8 mouse cellular contexts compared by ENCODE assay signal in genomic region chr6:54485435-54485901, GRCm38 (mm10). TPM values are rescaled to one million over a fixed set of nuclear protein-coding genes. Genes with fewer than 3 reads are reported as not detected.
DNase-seq lines count a peak whose midpoint lies in the region; ATAC-seq and TF ChIP-seq lines count a peak whose summit lies in the region.

No protein-coding gene starts in this region.

- DNase-seq in heart, postnatal 4 days: no peak
- no peak for DNase-seq in embryonic facial prominence, embryonic 11.5 days (ENCODE audit: low spot score)
- DNase-seq in B cell, adult 2 months: no peak
- DNase-seq in urinary bladder, adult 2 months (ENCODE audit: low spot score): no peak
- no peak for DNase-seq in gastrocnemius, postnatal 25 days

- no peak for ATAC-seq in heart, embryonic 13.5 days (ENCODE audit: extremely low read depth, insufficient number of reproducible peaks, low FRiP score, low TSS enrichment)
- ATAC-seq in embryonic facial prominence, embryonic 11.5 days (replicated peaks; ENCODE audit: insufficient number of reproducible peaks, low FRiP score, low TSS enrichment, low read depth): peak; percentile 66
- ATAC-seq in intestine, postnatal 0 days: no peak
- ATAC-seq in neural tube, embryonic 15.5 days (ENCODE audit: low FRiP score): peak; percentile 43; the same call in 1 of the 2 replicates

- peaks cover 15% of the 10 kb centered on the region for H3K4me1 ChIP-seq in heart, embryonic 13.5 days
- no peaks in the 10 kb centered on the region; the same call in 1 of the 2 replicates for H3K4me1 ChIP-seq in embryonic facial prominence, embryonic 11.5 days (ENCODE audit: control insufficient read depth, insufficient read depth, low read length)
- H3K4me1 ChIP-seq in intestine, postnatal 0 days (replicated peaks; ENCODE audit: control insufficient read depth, insufficient read depth, low read length): no peaks in the 10 kb centered on the region
- H3K4me1 ChIP-seq in neural tube, embryonic 15.5 days: peaks cover 11% of the 10 kb centered on the region; the same call in 1 of the 2 replicates

- H3K27ac ChIP-seq in heart, embryonic 13.5 days (replicated peaks): no peak overlapping the region
- no peak overlapping the region for H3K27ac ChIP-seq in embryonic facial prominence, embryonic 11.5 days (replicated peaks; ENCODE audit: low read depth, low read length)
- no peak overlapping the region for H3K27ac ChIP-seq in intestine, postnatal 0 days (ENCODE audit: low read depth, low read length)
- no peak overlapping the region for H3K27ac ChIP-seq in neural tube, embryonic 15.5 days (replicated peaks)

- H3K9ac ChIP-seq in heart, embryonic 13.5 days: peak overlapping the region; percentile 71
- peak overlapping the region; percentile 33; the same call in 1 of the 2 replicates for H3K9ac ChIP-seq in embryonic facial prominence, embryonic 11.5 days (replicated peaks; ENCODE audit: low read length)
- H3K9ac ChIP-seq in intestine, postnatal 0 days (ENCODE audit: low read depth, low read length): no peak overlapping the region
- H3K9ac ChIP-seq in neural tube, embryonic 15.5 days (replicated peaks): no peak overlapping the region

- no peak for TF ChIP-seq CTCF in intestine, postnatal 0 days (IDR thresholded peaks at IDR 0.05; ENCODE audit: low read depth)

- peak overlapping the region; percentile 71 for H3K4me2 ChIP-seq in heart, embryonic 13.5 days
- peak overlapping the region; percentile 64 for H3K4me2 ChIP-seq in embryonic facial prominence, embryonic 11.5 days (ENCODE audit: low read depth, low read length)
- peak overlapping the region; percentile 43; the same call in 1 of the 2 replicates for H3K4me2 ChIP-seq in intestine, postnatal 0 days (replicated peaks; ENCODE audit: low read depth)
- H3K4me2 ChIP-seq in neural tube, embryonic 15.5 days: peak overlapping the region; percentile 54

- WGBS in heart, embryonic 13.5 days: 8% methylated on average over 23 of the region's 25 CpGs
- 15% methylated on average over 20 of the region's 25 CpGs for WGBS in embryonic facial prominence, embryonic 11.5 days
- 12% methylated on average over 18 of the region's 25 CpGs for WGBS in intestine, postnatal 0 days
- WGBS in neural tube, embryonic 15.5 days: 6% methylated on average over 24 of the region's 25 CpGs

- peaks cover 27% of the 10 kb centered on the region for H3K36me3 ChIP-seq in heart, embryonic 13.5 days
- no peaks in the 10 kb centered on the region for H3K36me3 ChIP-seq in embryonic facial prominence, embryonic 11.5 days (replicated peaks; ENCODE audit: control insufficient read depth, insufficient read depth, low read depth, low read length)
- peaks cover 6% of the 10 kb centered on the region; the same call in 1 of the 2 replicates for H3K36me3 ChIP-seq in intestine, postnatal 0 days (ENCODE audit: control insufficient read depth, insufficient read depth)
- no peaks in the 10 kb centered on the region for H3K36me3 ChIP-seq in neural tube, embryonic 15.5 days

- H3K27me3 ChIP-seq in heart, embryonic 13.5 days (replicated peaks): peaks cover 4% of the 10 kb centered on the region; the same call in 1 of the 2 replicates
- no peaks in the 10 kb centered on the region; the same call in 1 of the 2 replicates for H3K27me3 ChIP-seq in embryonic facial prominence, embryonic 11.5 days (ENCODE audit: control insufficient read depth, insufficient read depth, low read length)
- no peaks in the 10 kb centered on the region for H3K27me3 ChIP-seq in intestine, postnatal 0 days (replicated peaks; ENCODE audit: control insufficient read depth, insufficient read depth, low read length)
- no peaks in the 10 kb centered on the region for H3K27me3 ChIP-seq in neural tube, embryonic 15.5 days (replicated peaks)

- peak overlapping the region; percentile 46 for H3K4me3 ChIP-seq in heart, embryonic 13.5 days
- peak overlapping the region; percentile 24 for H3K4me3 ChIP-seq in embryonic facial prominence, embryonic 11.5 days (ENCODE audit: low read depth, low read length)
- H3K4me3 ChIP-seq in intestine, postnatal 0 days (ENCODE audit: low read depth, low read length): no peak overlapping the region
- H3K4me3 ChIP-seq in neural tube, embryonic 15.5 days (replicated peaks): peak overlapping the region; percentile 26

- no peaks in the 10 kb centered on the region for H3K9me3 ChIP-seq in heart, embryonic 13.5 days
- H3K9me3 ChIP-seq in embryonic facial prominence, embryonic 11.5 days (replicated peaks; ENCODE audit: control insufficient read depth, low read length): no peaks in the 10 kb centered on the region
- no peaks in the 10 kb centered on the region for H3K9me3 ChIP-seq in intestine, postnatal 0 days (ENCODE audit: control insufficient read depth)
- no peaks in the 10 kb centered on the region for H3K9me3 ChIP-seq in neural tube, embryonic 15.5 days (replicated peaks)

RNA-seq across cellular contexts. Expression of gene Wipf3, which starts 56.1 kb away (rescaled TPM):
- polyA plus RNA-seq in heart, embryonic 13.5 days (2015; fragmentation: Nextera tagmentation; extraction: Ambion mirVana): 4.4 and 4.5 TPM in 2 replicates
- 10 to 100 TPM; 15.2 to 15.9 TPM for total RNA-seq in heart, postnatal 4 days (2021)
- 0.86 and 0.90 TPM in 2 replicates for polyA plus RNA-seq in embryonic facial prominence, embryonic 11.5 days (2014; fragmentation: Nextera tagmentation; extraction: Ambion mirVana)
- 4.5 and 5.7 TPM in 2 replicates for polyA plus RNA-seq in intestine, postnatal 0 days (2015; fragmentation: Nextera tagmentation; extraction: Ambion mirVana)
- 1.8 and 2.6 TPM in 2 replicates for polyA plus RNA-seq in neural tube, embryonic 15.5 days (2015; fragmentation: Nextera tagmentation; extraction: Ambion mirVana)
- polyA plus RNA-seq in urinary bladder, adult 2 months (2012; rRNA removed): 0.95 and 1.7 TPM in 2 replicates
- 10 to 100 TPM; 13.7 to 18.4 TPM for total RNA-seq in gastrocnemius, postnatal 25 days (2021)

Comparison
In these comparisons a context has a peak if more than half of its experiments do, and no peak if none do; other contexts are left out.
1. ATAC-seq: peak in embryonic facial prominence, embryonic 11.5 days (single experiment) and neural tube, embryonic 15.5 days (single experiment); none in heart, embryonic 13.5 days (single experiment) and intestine, postnatal 0 days (single experiment).
2. H3K9ac ChIP-seq: peak in heart, embryonic 13.5 days (single experiment) and embryonic facial prominence, embryonic 11.5 days (single experiment); none in intestine, postnatal 0 days (single experiment) and neural tube, embryonic 15.5 days (single experiment).
3. Peak in every context shown above with its lines, with median percentiles within 50 percentile points of each other: H3K4me2 ChIP-seq.